Mouse (Mus musculus): ENCODE results near the gene 4930430F08Rik. TPM values are rescaled to one million over a fixed set of nuclear protein-coding genes. Genes with fewer than 3 reads are reported as not detected.

The 4930430F08Rik gene
- polyA plus RNA-seq, 1 experiment from 2014 or later, result 9.4 TPM

GRCm38 (mm10) chr10:100598339-100598738 is 8.1 kb upstream of the 4930430F08Rik start:
- Histone ChIP-seq H3K27ac (ENCODE audit: low read depth, low read length) (no peak overlapping the region), H3K27me3 (ENCODE audit: control insufficient read depth, insufficient read depth, low read length) (no peaks in the 10 kb centered on the region), H3K4me1 (ENCODE audit: control insufficient read depth, insufficient read depth, low read length) (no peaks in the 10 kb centered on the region), H3K4me2 (no peak overlapping the region), H3K4me3 (ENCODE audit: low read depth, low read length) (no peak overlapping the region), H3K9ac (ENCODE audit: low read depth, low read length) (no peak overlapping the region), H3K9me3 (replicated peaks; ENCODE audit: control insufficient read depth, low read length) (no peaks in the 10 kb centered on the region), H3K36me3 (ENCODE audit: control insufficient read depth, insufficient read depth, low read length) (no peaks in the 10 kb centered on the region)
- WGBS (ENCODE audit: insufficient replicate concordance), result 75% methylated on average over 3 of the region's 3 CpGs
- no peak for ATAC-seq (replicated peaks; ENCODE audit: insufficient number of reproducible peaks, low FRiP score, low TSS enrichment)

DNA sequence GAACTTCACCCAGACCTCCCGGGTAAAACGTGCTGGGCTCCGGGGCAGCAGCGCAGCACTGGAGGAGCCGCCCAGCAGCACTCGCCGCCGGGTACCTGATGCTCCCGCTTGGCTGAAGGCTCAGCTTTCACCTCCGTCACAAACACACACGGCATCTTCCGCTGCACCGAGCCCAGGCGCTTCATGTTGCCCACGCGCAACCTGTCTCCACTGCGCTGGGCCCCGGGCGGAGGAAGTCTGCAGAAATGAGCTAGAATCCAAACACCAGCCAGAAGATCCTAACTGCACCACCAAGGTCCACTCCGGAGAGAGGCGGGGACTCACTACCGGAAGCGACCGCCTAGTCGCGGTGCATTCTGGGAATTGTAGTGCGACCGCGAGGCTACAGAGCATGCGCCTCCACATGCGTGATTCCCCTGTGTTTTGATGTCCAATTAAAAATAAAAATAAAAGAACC is 1.3 kb downstream of the 4930430F08Rik start:
- Histone ChIP-seq H3K9me3 (replicated peaks; ENCODE audit: control insufficient read depth, low read length) (no peaks in the 10 kb centered on the region), H3K36me3 (ENCODE audit: control insufficient read depth, insufficient read depth, low read length) (no peaks in the 10 kb centered on the region), H3K4me3 (ENCODE audit: low read depth, low read length) (peak overlapping the region; percentile 85), H3K27me3 (ENCODE audit: control insufficient read depth, insufficient read depth, low read length) (no peaks in the 10 kb centered on the region), H3K27ac (ENCODE audit: low read depth, low read length) (peak overlapping the region; percentile 62), H3K9ac (ENCODE audit: low read depth, low read length) (peak overlapping the region; percentile 85), H3K4me2 (peak overlapping the region; percentile 79), H3K4me1 (ENCODE audit: control insufficient read depth, insufficient read depth, low read length) (peaks cover 3% of the 10 kb centered on the region; the same call in 1 of the 2 replicates)
- under 1% methylated on average over 31 of the region's 31 CpGs for WGBS (ENCODE audit: insufficient replicate concordance)
- ATAC-seq (replicated peaks; ENCODE audit: insufficient number of reproducible peaks, low FRiP score, low TSS enrichment), result peak; percentile 98

DNA sequence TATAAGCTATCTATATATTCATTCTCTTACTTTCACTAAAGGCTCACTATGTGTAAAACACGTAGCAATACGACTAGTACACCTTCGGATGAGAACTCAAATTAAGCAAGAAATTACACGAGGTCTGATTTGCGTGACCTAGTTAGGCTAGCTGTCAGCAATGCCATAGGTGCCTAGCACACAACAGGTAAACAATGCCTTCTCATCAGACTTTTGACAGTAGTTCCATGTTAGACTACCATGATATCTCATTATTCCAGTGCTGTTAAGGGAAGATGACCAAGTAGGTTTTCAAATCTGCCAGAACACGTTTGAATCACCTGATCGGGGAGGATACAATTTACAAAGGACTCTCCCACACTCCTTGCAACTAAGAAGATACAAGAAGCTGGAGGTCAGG is 1.7 kb downstream of the 4930430F08Rik start:
- 0 out of 2 replicates have a peak, but pooled peaks have one; percentile 11 for ATAC-seq (replicated peaks; ENCODE audit: insufficient number of reproducible peaks, low FRiP score, low TSS enrichment)
- no peaks in the 10 kb centered on the region for H3K9me3 ChIP-seq (replicated peaks; ENCODE audit: control insufficient read depth, low read length)
- peak overlapping the region; percentile 85 for H3K4me3 ChIP-seq (ENCODE audit: low read depth, low read length)
- H3K9ac ChIP-seq (ENCODE audit: low read depth, low read length), result peak overlapping the region; percentile 85
- H3K36me3 ChIP-seq (ENCODE audit: control insufficient read depth, insufficient read depth, low read length), result no peaks in the 10 kb centered on the region
- 51% methylated on average over 7 of the region's 7 CpGs for whole genome bisulfite sequencing (ENCODE audit: insufficient replicate concordance)
- peak overlapping the region; percentile 62 for H3K27ac ChIP-seq (ENCODE audit: low read depth, low read length)
- H3K4me1 ChIP-seq (ENCODE audit: control insufficient read depth, insufficient read depth, low read length), result peaks cover 3% of the 10 kb centered on the region; the same call in 1 of the 2 replicates
- H3K27me3 ChIP-seq (ENCODE audit: control insufficient read depth, insufficient read depth, low read length), result no peaks in the 10 kb centered on the region
- peak overlapping the region; percentile 79 for H3K4me2 ChIP-seq

DNA sequence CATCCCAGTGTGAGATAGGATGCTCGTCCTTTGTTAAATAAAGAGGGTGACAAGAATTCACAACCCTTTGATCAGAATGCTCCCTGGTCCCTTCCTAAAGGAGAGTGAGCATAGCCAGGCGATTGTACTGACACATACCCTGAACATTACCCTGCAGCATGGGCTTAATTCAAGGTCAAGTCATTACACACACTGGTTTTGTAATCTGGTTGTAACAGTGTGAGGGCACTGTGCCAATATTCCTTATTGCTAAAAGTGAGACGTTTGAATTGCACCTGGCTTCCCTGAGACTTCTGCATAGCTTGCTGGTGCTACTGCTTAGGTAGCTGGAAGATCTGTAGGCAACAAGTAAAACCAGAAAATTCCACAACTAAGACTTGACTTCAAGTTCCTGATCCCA is 6.0 kb downstream of the 4930430F08Rik start:
- Histone ChIP-seq H3K9me3 (replicated peaks; ENCODE audit: control insufficient read depth, low read length) (no peaks in the 10 kb centered on the region), H3K4me1 (ENCODE audit: control insufficient read depth, insufficient read depth, low read length) (peaks cover 3% of the 10 kb centered on the region; the same call in 1 of the 2 replicates), H3K36me3 (ENCODE audit: control insufficient read depth, insufficient read depth, low read length) (no peaks in the 10 kb centered on the region), H3K27ac (ENCODE audit: low read depth, low read length) (no peak overlapping the region), H3K9ac (ENCODE audit: low read depth, low read length) (no peak overlapping the region), H3K4me3 (ENCODE audit: low read depth, low read length) (no peak overlapping the region), H3K27me3 (ENCODE audit: control insufficient read depth, insufficient read depth, low read length) (no peaks in the 10 kb centered on the region), H3K4me2 (no peak overlapping the region)
- no peak for ATAC-seq (replicated peaks; ENCODE audit: insufficient number of reproducible peaks, low FRiP score, low TSS enrichment)
- 77% methylated on average over 3 of the region's 3 CpGs for WGBS (ENCODE audit: insufficient replicate concordance)

DNA sequence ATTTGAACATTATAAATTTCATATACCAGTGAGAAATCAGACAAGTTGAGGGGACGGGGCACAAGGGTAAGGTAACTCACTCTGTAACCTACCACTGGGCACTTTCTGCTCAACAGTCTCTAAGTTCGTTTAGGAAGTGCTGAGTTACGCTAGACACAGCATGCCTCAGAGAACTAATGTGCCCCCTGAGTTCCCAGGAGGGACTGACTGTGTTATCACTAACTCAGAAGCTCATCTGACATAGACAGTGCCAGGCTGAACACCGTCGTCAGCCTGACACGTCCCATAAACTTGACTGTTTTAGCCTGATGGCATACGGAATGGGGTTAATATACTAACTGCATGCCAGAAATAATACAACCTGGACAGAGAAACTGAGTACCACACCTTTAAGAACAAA is 14.9 kb downstream of the 4930430F08Rik start:
- ATAC-seq (replicated peaks; ENCODE audit: insufficient number of reproducible peaks, low FRiP score, low TSS enrichment), result no peak
- Histone ChIP-seq H3K4me2 (no peak overlapping the region), H3K27ac (ENCODE audit: low read depth, low read length) (no peak overlapping the region), H3K9ac (ENCODE audit: low read depth, low read length) (no peak overlapping the region), H3K36me3 (ENCODE audit: control insufficient read depth, insufficient read depth, low read length) (0 out of 2 replicates have a peak, but pooled peaks cover 4% of the 10 kb centered on the region), H3K9me3 (replicated peaks; ENCODE audit: control insufficient read depth, low read length) (no peaks in the 10 kb centered on the region), H3K27me3 (ENCODE audit: control insufficient read depth, insufficient read depth, low read length) (no peaks in the 10 kb centered on the region), H3K4me3 (ENCODE audit: low read depth, low read length) (no peak overlapping the region), H3K4me1 (ENCODE audit: control insufficient read depth, insufficient read depth, low read length) (no peaks in the 10 kb centered on the region)
- 68% methylated on average over 7 of the region's 7 CpGs for WGBS (ENCODE audit: insufficient replicate concordance)

DNA sequence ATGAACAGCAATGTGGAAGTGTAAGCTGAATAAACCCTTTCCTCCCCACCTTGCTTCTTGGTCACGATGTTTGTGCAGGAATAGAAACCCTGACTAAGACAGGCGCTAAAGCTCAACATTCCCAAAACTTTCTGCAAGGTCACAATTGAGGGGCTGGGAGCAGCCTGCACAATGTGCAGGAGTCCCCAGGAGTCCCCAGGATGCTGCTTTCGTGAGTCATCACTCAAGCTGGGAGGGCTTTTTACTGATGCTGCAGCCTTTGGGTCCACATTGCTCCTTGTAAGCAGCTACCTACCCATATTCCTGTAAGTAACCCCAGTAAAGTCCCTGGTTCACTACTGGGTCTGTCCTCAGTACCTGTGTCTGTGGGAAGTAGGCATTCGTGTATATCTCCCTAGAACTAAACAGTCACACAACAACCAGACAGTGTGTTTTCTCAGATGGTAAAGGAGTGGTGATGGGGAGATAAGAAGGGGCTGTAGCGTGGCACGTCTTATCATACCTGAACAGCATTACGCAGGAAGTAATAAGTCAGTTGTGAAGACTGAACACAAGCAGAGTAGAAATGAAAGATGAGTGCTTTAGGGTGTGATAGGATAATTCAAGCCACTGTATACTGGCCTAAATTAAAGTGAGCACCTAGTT is 15.6 kb downstream of the 4930430F08Rik start:
- Histone ChIP-seq H3K4me1 (ENCODE audit: control insufficient read depth, insufficient read depth, low read length) (no peaks in the 10 kb centered on the region), H3K9ac (ENCODE audit: low read depth, low read length) (no peak overlapping the region), H3K9me3 (replicated peaks; ENCODE audit: control insufficient read depth, low read length) (no peaks in the 10 kb centered on the region), H3K36me3 (ENCODE audit: control insufficient read depth, insufficient read depth, low read length) (0 out of 2 replicates have a peak, but pooled peaks cover 4% of the 10 kb centered on the region), H3K4me2 (no peak overlapping the region), H3K27me3 (ENCODE audit: control insufficient read depth, insufficient read depth, low read length) (no peaks in the 10 kb centered on the region), H3K4me3 (ENCODE audit: low read depth, low read length) (no peak overlapping the region), H3K27ac (ENCODE audit: low read depth, low read length) (no peak overlapping the region)
- WGBS (ENCODE audit: insufficient replicate concordance), result 84% methylated on average over 7 of the region's 7 CpGs
- ATAC-seq (replicated peaks; ENCODE audit: insufficient number of reproducible peaks, low FRiP score, low TSS enrichment), result no peak

GRCm38 (mm10) chr10:100571707-100572106 is 18.5 kb downstream of the 4930430F08Rik start:
- Histone ChIP-seq H3K4me2 (no peak overlapping the region), H3K27ac (ENCODE audit: low read depth, low read length) (no peak overlapping the region), H3K4me1 (ENCODE audit: control insufficient read depth, insufficient read depth, low read length) (no peaks in the 10 kb centered on the region), H3K4me3 (ENCODE audit: low read depth, low read length) (no peak overlapping the region), H3K27me3 (ENCODE audit: control insufficient read depth, insufficient read depth, low read length) (no peaks in the 10 kb centered on the region), H3K9me3 (replicated peaks; ENCODE audit: control insufficient read depth, low read length) (no peaks in the 10 kb centered on the region), H3K9ac (ENCODE audit: low read depth, low read length) (no peak overlapping the region), H3K36me3 (ENCODE audit: control insufficient read depth, insufficient read depth, low read length) (0 out of 2 replicates have a peak, but pooled peaks cover 4% of the 10 kb centered on the region)
- WGBS (ENCODE audit: insufficient replicate concordance), result 85% methylated on average over 3 of the region's 3 CpGs
- ATAC-seq (replicated peaks; ENCODE audit: insufficient number of reproducible peaks, low FRiP score, low TSS enrichment), result no peak

- Histone ChIP-seq H3K4me1 (ENCODE audit: control insufficient read depth, insufficient read depth, low read length) (no peaks in the 10 kb centered on the region), H3K9me3 (replicated peaks; ENCODE audit: control insufficient read depth, low read length) (no peaks in the 10 kb centered on the region), H3K36me3 (ENCODE audit: control insufficient read depth, insufficient read depth, low read length) (no peaks in the 10 kb centered on the region), H3K4me2 (no peak overlapping the region), H3K9ac (ENCODE audit: low read depth, low read length) (no peak overlapping the region), H3K27ac (ENCODE audit: low read depth, low read length) (no peak overlapping the region), H3K4me3 (ENCODE audit: low read depth, low read length) (no peak overlapping the region), H3K27me3 (ENCODE audit: control insufficient read depth, insufficient read depth, low read length) (no peaks in the 10 kb centered on the region)
- WGBS (ENCODE audit: insufficient replicate concordance), result 49% methylated on average over 3 of the region's 3 CpGs
- no peak for ATAC-seq (replicated peaks; ENCODE audit: insufficient number of reproducible peaks, low FRiP score, low TSS enrichment)
Observed at GRCm38 (mm10) chr10:100564112-100564511, 26.1 kb downstream of the 4930430F08Rik start.
